Mouse (Mus musculus) kidney, embryonic 16.5 days (tissue): ENCODE results near the gene Smim4. TPM values are rescaled to one million over a fixed set of nuclear protein-coding genes. Genes with fewer than 3 reads are reported as not detected.
A peak's percentile ranks its signal among the peaks of the same experiment; 100 is the strongest.

Source experiments
- ATAC-seq: fragments of 200-750 bp; cut with Nextera tagmentation; 2 replicates; pipeline ENCODE4 v1.8.0; 2017; ENCODE audit warnings: moderate TSS enrichment; ENCODE audit not compliant: low FRiP score, low TSS enrichment
- H3K27ac ChIP-seq: fragments of 300-500 bp; sonication (generic); 2 replicates; pipeline ENCODE4 v1.5.1; 2014; ENCODE audit warnings: low read length
- H3K27me3 ChIP-seq: fragments of 300-500 bp; sonication (generic); 2 replicates; pipeline ENCODE4 v1.6.1; 2014; ENCODE audit warnings: low read length, control low read depth, mixed read lengths; ENCODE audit not compliant: insufficient read depth
- H3K36me3 ChIP-seq: fragments of 300-500 bp; sonication (generic); 2 replicates; pipeline ENCODE4 v1.6.1; 2014; ENCODE audit warnings: low read length, control low read depth, mixed read lengths; ENCODE audit not compliant: insufficient read depth
- H3K4me1 ChIP-seq: fragments of 300-500 bp; sonication (generic); 2 replicates; pipeline ENCODE4 v1.6.1; 2014; ENCODE audit warnings: low read length, control low read depth, mixed read lengths; ENCODE audit not compliant: insufficient read depth
- H3K4me2 ChIP-seq: fragments of 300-500 bp; sonication (generic); replicated peaks from 2 replicates; pipeline ENCODE4 v1.6.1; 2014; ENCODE audit warnings: low read depth, low read length
- H3K4me3 ChIP-seq: fragments of 300-500 bp; sonication (generic); 2 replicates; pipeline ENCODE4 v1.5.1; 2014; ENCODE audit warnings: mild to moderate bottlenecking, low read length
- H3K9ac ChIP-seq: fragments of 300-500 bp; sonication (generic); replicated peaks from 2 replicates; pipeline ENCODE4 v1.6.1; 2014; ENCODE audit warnings: low read length
- H3K9me3 ChIP-seq: fragments of 300-500 bp; sonication (generic); 2 replicates; pipeline ENCODE4 v1.6.1; 2016; ENCODE audit warnings: low read length, control low read depth
- WGBS: fragments of 180-500 bp; shearing (Covaris S2); extraction: QIAGEN DNeasy Blood & Tissue Kit; methylation state at CpG from one replicate; pipeline ENCODE4 v1.1.7; 2014; 5-methylcytosine and 5-hydroxymethylcytosine counted together
- polyA plus RNA-seq: library from polyadenylated mRNA; unstranded; fragments of >200 nt; fragmentation: Nextera tagmentation; extraction: Ambion mirVana; gene quantifications from 2 replicates; pipeline ENCODE4 v1.2.1, GENCODE M21; 2015

Smim4 gene
- polyA plus RNA-seq, 1 experiment from 2014 or later: 105 TPM

DNA sequence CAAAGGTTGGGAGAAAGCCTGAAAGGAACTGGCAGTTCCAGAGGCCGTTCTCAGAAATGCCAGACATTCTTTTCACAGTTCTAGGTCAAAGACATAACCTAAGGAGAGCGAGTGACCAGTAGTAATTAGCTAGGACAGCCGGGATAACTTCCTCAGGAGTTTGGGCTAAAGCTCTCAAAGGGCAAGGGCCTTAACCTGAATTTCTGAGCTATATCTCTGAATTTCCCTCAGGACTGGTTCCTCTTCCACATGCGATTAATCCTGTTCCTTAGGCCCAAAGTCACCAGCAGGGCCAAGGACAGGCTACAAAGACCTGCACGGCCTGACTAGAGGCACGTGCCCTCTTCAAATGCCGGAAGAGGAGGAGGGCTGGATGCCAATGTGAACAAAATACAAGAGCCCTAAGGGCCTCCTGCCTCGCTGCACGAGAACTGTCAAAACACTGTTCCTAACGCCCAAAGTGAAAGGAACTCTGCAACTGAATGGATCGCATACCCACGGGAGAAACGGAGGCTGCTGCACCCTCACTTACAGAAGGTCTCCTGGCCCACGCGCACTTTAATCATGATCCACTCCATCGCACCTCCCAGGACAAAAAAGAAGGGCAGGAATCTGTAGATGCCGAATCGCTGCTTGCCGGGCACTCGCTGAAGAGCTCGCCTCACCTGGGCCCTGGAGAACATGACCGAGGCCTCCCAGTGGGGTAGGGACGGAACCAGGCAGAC lies 493 bp downstream of the Smim4 start:
- Histone ChIP-seq H3K4me2 (peak overlapping the region; percentile 91), H3K27me3 (no peaks in the 10 kb centered on the region), H3K36me3 (no peaks in the 10 kb centered on the region), H3K27ac (peak overlapping the region; percentile 94), H3K4me3 (peak overlapping the region; percentile 88), H3K4me1 (peaks cover 62% of the 10 kb centered on the region), H3K9ac (peak overlapping the region; percentile 94), H3K9me3 (no peaks in the 10 kb centered on the region)
- no peak for ATAC-seq
- WGBS: under 1% methylated on average over 23 of the region's 23 CpGs

- Histone ChIP-seq H3K36me3 (peaks cover 6% of the 10 kb centered on the region; the same call in 1 of the 2 replicates), H3K4me2 (peak overlapping the region; percentile 30), H3K27me3 (no peaks in the 10 kb centered on the region), H3K27ac (no peak overlapping the region; the same call in 1 of the 2 replicates), H3K4me1 (peaks cover 48% of the 10 kb centered on the region), H3K9me3 (no peaks in the 10 kb centered on the region), H3K4me3 (no peak overlapping the region), H3K9ac (no peak overlapping the region)
- WGBS: 93% methylated on average over 8 of the region's 8 CpGs
- ATAC-seq: no peak
Observed at GRCm38 (mm10) chr14:31126826-31127225, 1.9 kb downstream of the Smim4 start.

- Histone ChIP-seq H3K9me3 (no peaks in the 10 kb centered on the region), H3K4me1 (peaks cover 45% of the 10 kb centered on the region), H3K27ac (peak overlapping the region; percentile 90), H3K4me3 (no peak overlapping the region), H3K27me3 (no peaks in the 10 kb centered on the region), H3K36me3 (peaks cover 10% of the 10 kb centered on the region; the same call in 1 of the 2 replicates), H3K9ac (peak overlapping the region; percentile 43), H3K4me2 (peak overlapping the region; percentile 30; the same call in 1 of the 2 replicates)
- ATAC-seq: no peak
- WGBS: 29% methylated on average over 9 of the region's 9 CpGs
Observed at GRCm38 (mm10) chr14:31125106-31126075, 3.4 kb downstream of the Smim4 start.

DNA sequence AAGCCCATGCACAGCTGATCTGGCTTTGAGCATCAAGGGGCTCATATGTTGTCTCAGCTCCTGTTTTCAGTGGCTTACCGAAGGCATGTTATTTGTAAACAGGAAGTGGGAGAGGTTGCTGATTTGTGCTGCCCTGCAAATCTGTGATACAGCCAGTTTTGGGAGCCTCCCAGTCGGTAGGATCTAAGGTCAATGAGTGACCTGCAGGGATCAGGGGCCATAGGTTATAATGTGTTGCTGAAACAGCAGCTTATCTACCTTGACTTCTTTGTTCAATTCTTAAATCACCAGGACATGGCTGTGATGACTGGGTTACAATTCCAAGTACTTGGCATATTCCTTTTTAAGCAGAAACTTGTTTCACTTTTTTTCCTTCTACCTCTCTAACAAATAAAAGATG lies 13.2 kb downstream of the Smim4 start:
- no peak overlapping the region for H3K4me3 ChIP-seq
- peaks cover 56% of the 10 kb centered on the region for H3K36me3 ChIP-seq
- H3K9me3 ChIP-seq: no peaks in the 10 kb centered on the region
- no peak overlapping the region for H3K27ac ChIP-seq
- H3K9ac ChIP-seq: no peak overlapping the region
- no peaks in the 10 kb centered on the region for H3K27me3 ChIP-seq
- no peak overlapping the region for H3K4me2 ChIP-seq
- H3K4me1 ChIP-seq: 0 out of 2 replicates have a peak, but pooled peaks cover 2% of the 10 kb centered on the region
- 51% methylated on average over 2 of the region's 2 CpGs for WGBS
- ATAC-seq: no peak

DNA sequence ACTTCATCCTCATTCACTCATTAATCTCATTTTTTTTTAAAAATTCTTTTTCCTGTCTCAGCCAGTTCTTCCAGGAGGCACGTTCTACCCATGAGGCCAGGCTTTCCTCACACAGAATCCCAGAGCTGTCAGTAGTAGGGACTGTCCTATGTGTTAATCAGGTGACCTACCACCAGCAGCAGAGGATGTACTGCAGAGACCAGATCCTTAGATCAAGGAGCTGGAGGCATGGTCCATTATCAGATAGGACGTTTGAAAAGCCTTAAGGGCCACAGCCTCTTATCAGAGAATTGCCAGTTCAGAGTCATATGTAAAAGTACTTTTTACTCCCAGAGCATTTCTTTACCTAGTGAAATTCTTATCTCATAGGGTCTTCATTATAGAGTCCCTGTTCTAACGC lies 14.7 kb downstream of the Smim4 start:
- H3K9me3 ChIP-seq: no peaks in the 10 kb centered on the region
- H3K27ac ChIP-seq: no peak overlapping the region
- ATAC-seq: no peak
- no peak overlapping the region for H3K9ac ChIP-seq
- H3K4me1 ChIP-seq: 0 out of 2 replicates have a peak, but pooled peaks cover 2% of the 10 kb centered on the region
- H3K4me2 ChIP-seq: no peak overlapping the region
- WGBS: 71% methylated on average over 3 of the region's 3 CpGs
- peaks cover 63% of the 10 kb centered on the region for H3K36me3 ChIP-seq
- no peaks in the 10 kb centered on the region for H3K27me3 ChIP-seq
- H3K4me3 ChIP-seq: no peak overlapping the region

- no peak overlapping the region for H3K4me2 ChIP-seq
- no peaks in the 10 kb centered on the region for H3K27me3 ChIP-seq
- no peak overlapping the region for H3K27ac ChIP-seq
- no peak overlapping the region for H3K4me3 ChIP-seq
- 0 out of 2 replicates have a peak, but pooled peaks cover 2% of the 10 kb centered on the region for H3K4me1 ChIP-seq
- no peak overlapping the region for H3K9ac ChIP-seq
- no peaks in the 10 kb centered on the region for H3K9me3 ChIP-seq
- 77% methylated on average over 5 of the region's 5 CpGs for WGBS
- peaks cover 58% of the 10 kb centered on the region for H3K36me3 ChIP-seq
- no peak for ATAC-seq
Observed at GRCm38 (mm10) chr14:31112187-31112586, 16.6 kb downstream of the Smim4 start.

- Histone ChIP-seq H3K9me3 (no peaks in the 10 kb centered on the region), H3K27ac (no peak overlapping the region), H3K9ac (no peak overlapping the region), H3K4me1 (0 out of 2 replicates have a peak, but pooled peaks cover 2% of the 10 kb centered on the region), H3K36me3 (peaks cover 58% of the 10 kb centered on the region), H3K27me3 (no peaks in the 10 kb centered on the region), H3K4me2 (no peak overlapping the region), H3K4me3 (no peak overlapping the region)
- no peak for ATAC-seq
- WGBS: 81% methylated on average over 3 of the region's 3 CpGs
Observed at GRCm38 (mm10) chr14:31110613-31111012, 18.1 kb downstream of the Smim4 start.

GRCm38 (mm10) chr14:31105156-31105555 lies 23.6 kb downstream of the Smim4 start:
- no peaks in the 10 kb centered on the region for H3K9me3 ChIP-seq
- H3K4me1 ChIP-seq: no peaks in the 10 kb centered on the region
- no peaks in the 10 kb centered on the region for H3K27me3 ChIP-seq
- H3K36me3 ChIP-seq: peaks cover 39% of the 10 kb centered on the region
- H3K9ac ChIP-seq: no peak overlapping the region
- 84% methylated on average over 2 of the region's 2 CpGs for WGBS
- H3K27ac ChIP-seq: no peak overlapping the region
- no peak overlapping the region for H3K4me2 ChIP-seq
- no peak for ATAC-seq
- no peak overlapping the region for H3K4me3 ChIP-seq

- no peak overlapping the region for H3K9ac ChIP-seq
- WGBS: 89% methylated on average over 1 of the region's 1 CpGs
- peaks cover 57% of the 10 kb centered on the region for H3K36me3 ChIP-seq
Observed at GRCm38 (mm10) chr14:31089918-31090317, 38.8 kb downstream of the Smim4 start.

More at GRCm38 (mm10) chr14:31089918-31090317, 38.8 kb downstream of the Smim4 start:
- no peak overlapping the region for H3K4me3 ChIP-seq
- ATAC-seq: no peak
- no peaks in the 10 kb centered on the region for H3K4me1 ChIP-seq
- H3K27ac ChIP-seq: no peak overlapping the region
- H3K9me3 ChIP-seq: no peaks in the 10 kb centered on the region
- H3K27me3 ChIP-seq: no peaks in the 10 kb centered on the region
- H3K4me2 ChIP-seq: no peak overlapping the region
